Mouse (Mus musculus): ENCODE measurements around the gene Bmp10.
"Not testable (repeated sequence)": the region's sequence is repeated elsewhere in the genome, so short reads cannot be mapped to it uniquely, and the experiment has no call there.

Bmp10 gene

GRCm38 (mm10) chr6:87449534-87449933 lies 20.7 kb downstream of the Bmp10 start:
- DNase-seq, result no peak

GRCm38 (mm10) chr6:87451016-87451415 lies 22.2 kb downstream of the Bmp10 start:
- DNase-seq, result peak; percentile 37 to 62

DNA sequence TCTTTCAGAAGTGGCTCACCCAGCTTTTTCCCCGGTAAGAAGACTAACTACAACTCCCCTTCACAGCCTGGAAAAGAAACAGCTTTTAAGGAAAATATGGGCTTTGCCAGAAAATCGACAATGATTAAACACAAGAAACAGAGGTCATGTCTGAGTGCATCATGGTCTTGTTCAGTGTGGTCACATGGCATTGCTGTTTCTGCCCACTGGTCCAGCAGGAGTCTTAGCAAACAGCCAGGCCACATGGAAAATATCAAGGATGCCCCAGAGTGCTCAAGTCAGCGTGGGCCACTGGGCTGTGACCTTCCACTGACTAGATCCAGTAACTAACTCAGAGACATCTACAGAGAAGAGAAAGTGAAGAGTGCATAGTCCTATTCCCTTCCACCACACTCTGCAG lies 23.0 kb downstream of the Bmp10 start:
- DNase-seq, result peak; percentile 9 to 53

- DNase-seq, result no peak
Observed at GRCm38 (mm10) chr6:87455507-87455906, 26.7 kb downstream of the Bmp10 start.

DNA sequence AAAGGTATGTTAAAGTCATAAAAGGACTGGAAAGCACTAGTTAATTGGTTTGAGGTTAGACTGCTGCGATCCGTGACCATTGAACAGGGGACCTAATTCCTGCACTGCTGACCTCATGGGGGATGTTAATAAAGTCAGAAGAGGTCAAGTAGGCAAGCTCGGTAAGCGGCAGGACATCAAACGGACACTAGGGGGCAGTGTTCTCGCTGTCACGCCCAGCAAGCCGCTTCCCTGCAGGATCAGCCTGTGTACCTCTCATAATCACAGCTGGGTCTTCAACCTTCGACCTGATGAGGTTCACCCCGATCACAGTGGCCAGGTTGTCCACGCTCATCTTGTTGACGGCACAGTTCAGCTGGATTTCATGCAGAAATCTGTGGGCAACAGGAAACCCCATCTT lies 37.4 kb downstream of the Bmp10 start:
- peak; percentile 67 to 75 for DNase-seq

DNA sequence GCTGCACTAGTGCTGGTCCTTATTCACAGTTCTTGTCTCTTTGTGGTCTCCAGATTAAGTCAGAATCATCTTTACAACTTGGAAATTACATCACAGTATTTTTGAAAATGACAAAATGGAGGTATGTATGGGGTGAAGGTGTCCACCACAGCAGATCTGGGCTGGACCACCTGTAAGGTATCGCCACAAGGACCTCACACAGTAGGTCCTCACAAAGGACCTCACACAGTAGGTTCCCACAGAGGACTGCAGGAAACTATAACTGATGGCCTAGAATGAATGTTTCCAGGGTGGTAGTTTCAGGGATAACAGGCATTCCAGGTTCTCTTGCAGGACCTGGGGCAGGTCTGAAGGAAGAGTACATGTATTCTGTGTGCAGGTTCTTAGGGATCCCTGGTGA lies 38.6 kb downstream of the Bmp10 start:
- no peak for DNase-seq

DNA sequence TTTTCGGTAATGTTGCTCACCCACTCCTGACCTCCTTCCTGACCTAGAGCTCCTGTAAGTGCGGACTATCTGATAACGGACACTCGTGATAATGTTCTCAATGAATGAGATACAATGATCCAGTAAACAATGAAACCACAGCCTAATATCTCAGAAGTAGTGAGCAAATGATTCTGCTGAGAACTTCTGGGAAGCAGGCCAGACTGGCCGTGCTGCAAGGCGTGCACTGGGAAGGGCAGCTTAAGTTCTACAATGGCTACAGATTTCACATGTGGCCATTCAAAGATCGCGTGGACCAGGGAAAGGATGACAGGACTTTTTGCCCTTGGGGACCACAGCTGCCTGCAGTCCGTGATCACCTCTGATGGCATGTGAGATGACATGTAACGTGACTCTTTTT lies 39.6 kb downstream of the Bmp10 start:
- DNase-seq, result no peak

GRCm38 (mm10) chr6:87470098-87470497 lies 41.3 kb downstream of the Bmp10 start:
- not testable (repeated sequence) for DNase-seq

DNA sequence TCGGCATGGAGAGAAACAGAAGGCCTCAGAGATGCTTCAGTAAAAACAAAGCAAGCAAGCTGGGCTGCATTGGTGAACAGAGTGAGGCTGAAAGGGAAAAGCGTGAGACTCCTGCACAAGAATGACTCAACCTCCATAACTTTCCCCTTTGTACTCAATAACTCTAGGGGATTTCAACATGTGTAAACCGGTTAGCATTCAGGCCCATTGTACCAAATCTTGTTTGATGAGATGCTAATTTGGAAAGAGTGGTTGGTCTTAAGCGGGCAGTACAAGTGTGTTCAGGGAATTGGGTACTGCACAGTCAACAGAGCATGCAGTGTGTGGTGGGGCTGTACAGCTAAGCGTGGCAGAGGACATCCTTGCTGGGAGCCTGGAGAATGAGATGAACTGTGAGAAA lies 46.4 kb downstream of the Bmp10 start:
- DNase-seq, result no peak

GRCm38 (mm10) chr6:87478847-87479246 lies 50.1 kb downstream of the Bmp10 start:
- no peak for DNase-seq

DNA sequence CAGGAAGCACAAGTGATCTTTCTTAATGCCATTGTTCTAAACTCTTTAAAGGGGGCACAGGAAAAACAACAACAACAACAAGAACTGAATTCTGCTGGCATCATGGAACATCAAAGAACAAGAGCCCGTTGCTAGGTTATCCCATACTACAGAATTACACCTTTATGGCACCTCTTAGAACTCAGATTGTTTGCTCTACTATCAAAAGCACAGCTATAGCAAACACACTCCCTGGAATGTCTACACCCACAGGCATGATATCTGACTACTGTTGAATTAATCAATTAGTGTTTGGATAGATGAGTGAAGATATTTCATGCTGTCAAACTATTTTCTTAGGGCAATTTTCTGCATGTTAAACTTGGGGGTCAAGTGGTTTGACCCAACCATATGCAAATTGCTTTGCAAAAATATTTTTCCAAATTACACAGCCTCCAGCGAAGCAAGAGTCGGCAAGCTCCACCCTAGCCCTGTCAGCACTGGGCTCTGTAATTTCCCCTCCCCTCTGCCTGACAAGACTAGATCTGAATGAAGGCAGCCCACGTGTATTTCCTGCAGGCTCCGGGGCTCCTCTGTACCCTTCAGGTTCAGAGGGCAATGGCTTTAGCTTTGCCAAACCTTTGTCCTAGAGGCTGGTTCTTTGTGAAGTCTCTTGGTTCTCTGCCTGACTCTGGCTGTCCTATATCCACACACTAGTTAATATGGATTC lies 50.7 kb downstream of the Bmp10 start:
- DNase-seq, result no peak

- no peak for DNase-seq
Observed at GRCm38 (mm10) chr6:87483224-87483899, 54.6 kb downstream of the Bmp10 start.

GRCm38 (mm10) chr6:87483900-87484289 lies 55.1 kb downstream of the Bmp10 start:
- DNase-seq, result no peak

DNA sequence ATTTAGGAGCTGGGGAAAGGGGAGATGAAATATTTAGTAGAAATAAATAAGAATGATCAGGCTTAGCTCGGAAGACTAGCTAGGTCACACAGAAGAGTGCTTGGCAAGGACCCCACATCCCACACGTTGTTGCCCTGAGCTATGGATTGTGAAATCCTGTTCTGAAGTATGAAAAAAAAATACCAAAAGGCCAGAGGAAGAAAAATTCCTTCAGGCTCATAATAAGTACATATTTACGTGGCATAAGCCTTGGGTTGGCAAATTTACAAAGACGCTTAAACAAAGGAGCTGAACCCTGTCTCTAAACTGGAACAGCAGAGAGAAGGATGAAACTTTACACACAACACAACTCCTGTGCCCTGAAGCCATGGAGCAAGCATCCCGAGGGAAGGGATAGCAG lies 56.0 kb downstream of the Bmp10 start:
- no peak for DNase-seq
